In genomic region chr3:88502641-88503504, GRCm38 (mm10) we compare ENCODE assay signal across 8 mouse cellular contexts. TPM values are rescaled to one million over a fixed set of nuclear protein-coding genes. Genes with fewer than 3 reads are reported as not detected.
DNase-seq lines count a peak whose midpoint lies in the region; ATAC-seq lines count a peak whose summit lies in the region.

No protein-coding gene starts in this region.

- no peaks in the 10 kb centered on the region for H3K36me3 ChIP-seq in hindbrain, embryonic 13.5 days

- peak overlapping the region; percentile 85 for H3K4me3 ChIP-seq in hindbrain, embryonic 13.5 days

- peaks cover 31% of the 10 kb centered on the region for H3K27me3 ChIP-seq in hindbrain, embryonic 13.5 days

- H3K27ac ChIP-seq in hindbrain, embryonic 13.5 days, result peak overlapping the region; percentile 78

- peak; percentile 92 for ATAC-seq in hindbrain, embryonic 13.5 days (ENCODE audit: low FRiP score)

- H3K4me2 ChIP-seq in hindbrain, embryonic 13.5 days, result peak overlapping the region; percentile 96

- under 1% methylated on average over 55 of the region's 55 CpGs for WGBS in hindbrain, embryonic 13.5 days

- peak overlapping the region; percentile 92 for H3K9ac ChIP-seq in hindbrain, embryonic 13.5 days

- DNase-seq in adipocyte (ENCODE audit: low spot score), result peak; percentile 95
- peak; percentile 95 for DNase-seq in cerebellum, postnatal 25 days
- peak; percentile 83 to 87 for DNase-seq in frontal cortex, postnatal 25 days (ENCODE audit: low spot score in 2 of 2)
- DNase-seq in layer of hippocampus, postnatal 25 days (ENCODE audit: extremely low spot score in 1 of 2, low spot score in 1 of 2), result peak; percentile 82 to 85
- peak; percentile 94 for DNase-seq in lung, postnatal 10 days
- DNase-seq in retina, embryonic 14.5 days (ENCODE audit: low spot score), result peak; percentile 69
- DNase-seq in urinary bladder, postnatal 25 days (ENCODE audit: low spot score), result peak; percentile 88

- H3K4me1 ChIP-seq in hindbrain, embryonic 13.5 days (replicated peaks), result peaks cover 32% of the 10 kb centered on the region

- H3K9me3 ChIP-seq in hindbrain, embryonic 13.5 days, result no peaks in the 10 kb centered on the region

RNA-seq across cellular contexts. Expression of gene Lmna, which starts 6.9 kb away (rescaled TPM):
- 31.9 and 35.0 TPM in 2 replicates for polyA plus RNA-seq in hindbrain, embryonic 13.5 days (2015; fragmentation: Nextera tagmentation; extraction: Ambion mirVana)
- 10 to 100 TPM; 35.6 to 38.8 TPM for total RNA-seq in layer of hippocampus, postnatal 25 days (2021)

RNA-seq across cellular contexts. Expression of gene Mex3a, which starts 29.3 kb away (rescaled TPM):
- 38.9 and 40.0 TPM in 2 replicates for polyA plus RNA-seq in hindbrain, embryonic 13.5 days (2015; fragmentation: Nextera tagmentation; extraction: Ambion mirVana)
- total RNA-seq in layer of hippocampus, postnatal 25 days (2021), result 1 to 10 TPM; 4.3 to 4.6 TPM

RNA-seq across cellular contexts. Expression of gene Sema4a, which starts 41.9 kb away (rescaled TPM):
- 25.5 and 27.4 TPM in 2 replicates for polyA plus RNA-seq in hindbrain, embryonic 13.5 days (2015; fragmentation: Nextera tagmentation; extraction: Ambion mirVana)
- total RNA-seq in layer of hippocampus, postnatal 25 days (2021), result 10 to 100 TPM; 33.3 to 42.8 TPM

RNA-seq across cellular contexts. Expression of gene Rab25, which starts 45.2 kb away (rescaled TPM):
- not detected in 2 replicates for polyA plus RNA-seq in hindbrain, embryonic 13.5 days (2015; fragmentation: Nextera tagmentation; extraction: Ambion mirVana)
- total RNA-seq in layer of hippocampus, postnatal 25 days (2021), result not detected

RNA-seq across cellular contexts. Expression of gene Lamtor2, which starts 50.0 kb away (rescaled TPM):
- 179 and 182 TPM in 2 replicates for polyA plus RNA-seq in hindbrain, embryonic 13.5 days (2015; fragmentation: Nextera tagmentation; extraction: Ambion mirVana)
- total RNA-seq in layer of hippocampus, postnatal 25 days (2021), result 100 to 1,000 TPM in 1 of 2 experiments, 10 to 100 TPM in 1; 99.5 to 115 TPM

Comparison
In these comparisons a context has a peak if more than half of its experiments do, and no peak if none do; other contexts are left out.
1. Peak in every context shown above with its lines: DNase-seq, ATAC-seq, H3K4me3 ChIP-seq and H3K27ac ChIP-seq.